Mouse (Mus musculus): ENCODE measurements around the gene Gm12248. TPM values are rescaled to one million over a fixed set of nuclear protein-coding genes. Genes with fewer than 3 reads are reported as not detected.
"Not testable (repeated sequence)": the region's sequence is repeated elsewhere in the genome, so short reads cannot be mapped to it uniquely, and the experiment has no call there.

Gene Gm12248
- total and polyA plus RNA-seq, 3 experiments: 0.05 to 0.90 TPM; not detected in 1

DNA sequence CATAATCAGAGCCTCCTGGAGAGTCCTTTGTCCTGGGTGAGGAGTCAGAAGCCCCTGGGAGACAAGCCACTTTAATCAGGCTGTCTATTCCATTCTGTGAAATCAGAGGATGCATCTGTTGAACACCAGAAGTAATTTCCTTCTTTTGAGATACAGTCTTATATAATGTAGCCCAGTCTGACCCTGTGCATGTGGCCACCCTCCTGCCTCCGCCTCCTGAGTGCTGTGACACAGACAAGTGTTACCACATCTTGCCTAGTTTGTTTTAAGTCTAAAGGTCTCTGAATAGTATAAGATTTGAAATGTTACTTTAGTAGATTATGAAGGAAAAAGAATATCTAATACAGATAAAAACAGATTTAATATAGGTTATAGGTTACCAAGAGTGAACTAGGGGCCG, 7.1 kb upstream of the Gm12248 start:
- TF ChIP-seq GATA2 (IDR thresholded peaks at IDR 0.05; ENCODE audit: borderline replicate concordance, low read depth, low read length) (no peak), TAL1 (conservative IDR thresholded peaks at IDR 0.05; ENCODE audit: low read depth, low read length) (no peak), GATA1 (IDR thresholded peaks at IDR 0.05; ENCODE audit: borderline replicate concordance, low read length) (no peak), CTCF (IDR thresholded peaks at IDR 0.05; ENCODE audit: low read depth, low read length) (no peak), POLR2AphosphoS5 (IDR thresholded peaks at IDR 0.05; ENCODE audit: insufficient replicate concordance, low read depth, low read length) (no peak)
- no peaks in the 10 kb centered on the region for H3K9me3 ChIP-seq (replicated peaks)
- no peak overlapping the region for H3K4me3 ChIP-seq (ENCODE audit: low read depth, low read length)
- no peaks in the 10 kb centered on the region for H3K36me3 ChIP-seq (replicated peaks)
- H3K4me1 ChIP-seq (ENCODE audit: insufficient read depth, low read depth, low read length): peaks cover 17% of the 10 kb centered on the region
- ATAC-seq (ENCODE audit: extremely low read depth, insufficient number of reproducible peaks, low FRiP score, poor library complexity, severe bottlenecking): no peak
- H3K27me3 ChIP-seq (ENCODE audit: insufficient read depth, low read length): no peaks in the 10 kb centered on the region
- DNase-seq (ENCODE audit: low spot score): no peak

DNA sequence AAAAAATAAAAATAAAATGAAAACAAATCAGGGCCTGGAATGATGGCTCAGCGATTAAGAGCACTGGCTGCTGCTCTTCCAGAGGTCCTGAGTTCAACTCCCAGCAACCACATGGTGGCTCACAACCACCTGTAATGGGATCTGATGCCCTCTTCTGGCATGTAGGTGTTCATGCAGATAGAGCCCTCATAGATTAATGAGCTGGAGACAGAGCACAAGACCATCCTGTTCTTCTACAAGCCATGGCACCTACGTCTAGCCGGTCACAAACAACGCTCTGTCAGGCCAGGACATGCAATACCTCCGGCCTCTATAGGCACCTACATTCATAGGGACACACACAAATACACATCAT, 5.4 kb upstream of the Gm12248 start:
- H3K27me3 ChIP-seq (ENCODE audit: insufficient read depth, low read length); ATAC-seq (ENCODE audit: extremely low read depth, insufficient number of reproducible peaks, low FRiP score, poor library complexity, severe bottlenecking); DNase-seq (ENCODE audit: low spot score); H3K4me3 ChIP-seq (ENCODE audit: low read depth, low read length); H3K9me3 ChIP-seq (replicated peaks); H3K36me3 ChIP-seq (replicated peaks): not testable (repeated sequence)
- peaks cover 25% of the 10 kb centered on the region for H3K4me1 ChIP-seq (ENCODE audit: insufficient read depth, low read depth, low read length)

- ATAC-seq (ENCODE audit: extremely low read depth, insufficient number of reproducible peaks, low FRiP score, poor library complexity, severe bottlenecking) (no peak), DNase-seq (ENCODE audit: low spot score) (no peak)
- H3K4me1 ChIP-seq (ENCODE audit: insufficient read depth, low read depth, low read length): peaks cover 25% of the 10 kb centered on the region
- H3K4me3 ChIP-seq (ENCODE audit: low read depth, low read length): no peak overlapping the region
- TF ChIP-seq CTCF (IDR thresholded peaks at IDR 0.05; ENCODE audit: low read depth, low read length) (no peak), TAL1 (conservative IDR thresholded peaks at IDR 0.05; ENCODE audit: low read depth, low read length) (no peak), POLR2AphosphoS5 (IDR thresholded peaks at IDR 0.05; ENCODE audit: insufficient replicate concordance, low read depth, low read length) (no peak), GATA2 (IDR thresholded peaks at IDR 0.05; ENCODE audit: borderline replicate concordance, low read depth, low read length) (no peak), GATA1 (IDR thresholded peaks at IDR 0.05; ENCODE audit: borderline replicate concordance, low read length) (no peak)
- H3K27me3 ChIP-seq (ENCODE audit: insufficient read depth, low read length): no peaks in the 10 kb centered on the region
- no peaks in the 10 kb centered on the region for H3K9me3 ChIP-seq (replicated peaks)
- no peaks in the 10 kb centered on the region for H3K36me3 ChIP-seq (replicated peaks)
Measured at GRCm38 (mm10) chr11:58097621-58098365, 4.9 kb upstream of the Gm12248 start.

DNA sequence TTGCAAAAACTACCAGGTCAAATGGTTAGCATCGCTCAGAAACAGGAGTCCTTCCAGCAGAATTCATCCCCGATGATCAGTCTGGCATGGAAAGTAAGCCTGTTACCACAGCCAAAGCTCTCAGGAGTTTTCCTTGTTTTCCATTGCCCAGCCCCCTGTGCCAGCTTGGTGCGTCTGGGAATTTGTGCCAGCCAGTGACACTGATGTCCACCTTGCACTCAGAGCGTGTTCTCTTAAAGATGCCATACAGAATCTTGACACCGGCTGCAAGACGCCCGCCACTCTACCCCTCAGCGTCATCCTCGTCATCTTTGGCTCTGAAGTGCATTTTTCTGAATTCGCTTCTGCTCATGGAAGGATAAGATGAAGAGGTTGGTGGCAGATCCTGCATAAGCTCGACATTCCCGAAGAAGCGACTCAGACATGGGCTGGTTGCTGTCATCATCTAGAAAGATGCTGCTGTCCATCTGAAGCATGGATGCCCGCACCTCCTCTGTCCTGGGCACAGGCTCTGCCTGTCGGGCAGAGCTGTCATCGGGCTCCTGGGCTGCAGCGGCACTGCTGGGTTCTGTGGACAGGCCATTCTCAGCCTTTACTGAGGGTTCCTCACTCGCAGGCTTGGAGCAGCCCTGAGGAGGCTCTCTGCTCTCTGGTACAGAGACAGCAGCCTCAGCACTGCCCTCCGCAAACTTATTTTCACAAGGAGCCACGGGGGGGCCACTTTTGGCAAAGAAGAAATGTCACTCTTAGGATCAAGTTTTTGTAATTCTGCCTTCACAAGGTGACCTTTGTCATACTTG, 4.1 kb upstream of the Gm12248 start:
- H3K4me3 ChIP-seq (ENCODE audit: low read depth, low read length): no peak overlapping the region
- no peak for ATAC-seq (ENCODE audit: extremely low read depth, insufficient number of reproducible peaks, low FRiP score, poor library complexity, severe bottlenecking)

GRCm38 (mm10) chr11:58096160-58096559, 3.2 kb upstream of the Gm12248 start:
- ATAC-seq (ENCODE audit: extremely low read depth, insufficient number of reproducible peaks, low FRiP score, poor library complexity, severe bottlenecking): no peak
- Histone ChIP-seq H3K4me3 (ENCODE audit: low read depth, low read length) (no peak overlapping the region), H3K9me3 (replicated peaks) (no peaks in the 10 kb centered on the region), H3K4me1 (ENCODE audit: insufficient read depth, low read depth, low read length) (peaks cover 24% of the 10 kb centered on the region), H3K36me3 (replicated peaks) (no peaks in the 10 kb centered on the region), H3K27me3 (ENCODE audit: insufficient read depth, low read length) (no peaks in the 10 kb centered on the region)
- no peak for TF ChIP-seq GATA1 (IDR thresholded peaks at IDR 0.05; ENCODE audit: borderline replicate concordance, low read length)
- no peak for TF ChIP-seq TAL1 (conservative IDR thresholded peaks at IDR 0.05; ENCODE audit: low read depth, low read length)
- no peak for TF ChIP-seq CTCF (IDR thresholded peaks at IDR 0.05; ENCODE audit: low read depth, low read length)
- no peak for TF ChIP-seq POLR2AphosphoS5 (IDR thresholded peaks at IDR 0.05; ENCODE audit: insufficient replicate concordance, low read depth, low read length)
- TF ChIP-seq GATA2 (IDR thresholded peaks at IDR 0.05; ENCODE audit: borderline replicate concordance, low read depth, low read length): no peak
- DNase-seq (ENCODE audit: low spot score): no peak

More for the DNA sequence above, 4.1 kb upstream of the Gm12248 start:
- DNase-seq (ENCODE audit: low spot score): no peak
- no peak for TF ChIP-seq CTCF (IDR thresholded peaks at IDR 0.05; ENCODE audit: low read depth, low read length)
- no peak for TF ChIP-seq GATA1 (IDR thresholded peaks at IDR 0.05; ENCODE audit: borderline replicate concordance, low read length)
- TF ChIP-seq TAL1 (conservative IDR thresholded peaks at IDR 0.05; ENCODE audit: low read depth, low read length): no peak
- Histone ChIP-seq H3K4me1 (ENCODE audit: insufficient read depth, low read depth, low read length) (peaks cover 28% of the 10 kb centered on the region), H3K9me3 (replicated peaks) (no peaks in the 10 kb centered on the region), H3K36me3 (replicated peaks) (no peaks in the 10 kb centered on the region), H3K27me3 (ENCODE audit: insufficient read depth, low read length) (no peaks in the 10 kb centered on the region)

DNA sequence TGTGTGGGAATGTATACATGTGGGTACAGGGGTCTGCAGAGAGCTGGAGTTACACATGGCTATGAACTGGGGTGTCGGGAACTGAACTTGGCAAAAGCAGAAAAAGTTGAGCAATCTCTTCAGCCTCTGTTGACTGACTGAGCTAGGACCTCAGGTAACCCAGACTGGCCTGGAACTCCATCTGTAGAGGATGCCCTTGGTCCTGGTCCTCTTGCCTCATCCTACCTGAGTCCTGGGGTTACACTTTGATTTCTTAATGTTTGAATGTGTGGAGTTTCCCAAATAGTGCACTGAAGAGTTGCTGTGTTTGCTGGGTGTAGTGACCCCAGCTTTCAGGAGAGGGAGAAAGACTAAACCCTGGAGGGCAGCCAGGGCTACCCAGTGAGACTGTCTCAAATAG, 2.6 kb upstream of the Gm12248 start:
- ATAC-seq (ENCODE audit: extremely low read depth, insufficient number of reproducible peaks, low FRiP score, poor library complexity, severe bottlenecking): no peak
- no peak for DNase-seq (ENCODE audit: low spot score)
- TF ChIP-seq POLR2AphosphoS5 (IDR thresholded peaks at IDR 0.05; ENCODE audit: insufficient replicate concordance, low read depth, low read length): no peak

More for the DNA sequence above, 2.6 kb upstream of the Gm12248 start:
- Histone ChIP-seq H3K36me3 (replicated peaks) (no peaks in the 10 kb centered on the region), H3K4me1 (ENCODE audit: insufficient read depth, low read depth, low read length) (peaks cover 24% of the 10 kb centered on the region), H3K4me3 (ENCODE audit: low read depth, low read length) (no peak overlapping the region), H3K9me3 (replicated peaks) (no peaks in the 10 kb centered on the region), H3K27me3 (ENCODE audit: insufficient read depth, low read length) (no peaks in the 10 kb centered on the region)

Data from G1E (cell line).